Mouse (Mus musculus) left cerebral cortex, adult 9 months (tissue): ENCODE results near the gene Gm13278.
"Not testable (repeated sequence)": the region's sequence is repeated elsewhere in the genome, so short reads cannot be mapped to it uniquely, and the experiment has no call there.

Experiments
- DNase-seq, 2 experiments: peaks; one replicate each; pipeline ENCODE4 v3.0.0; 2022; ENCODE audit warnings: low spot score in 2 of 2

Gene Gm13278

GRCm38 (mm10) chr4:88791250-88791649, at the start of gene Gm13278:
Gene Gm13278, plus strand, starts transcription at chr4:88791550.
- DNase-seq, result not testable (repeated sequence)

- no peak for DNase-seq
Measured at GRCm38 (mm10) chr4:88742771-88743371, 48.5 kb upstream of the Gm13278 start.

- DNase-seq, result no peak
Measured at GRCm38 (mm10) chr4:88744207-88744606, 47.1 kb upstream of the Gm13278 start.

GRCm38 (mm10) chr4:88749926-88750325, 41.4 kb upstream of the Gm13278 start:
- DNase-seq, result no peak

GRCm38 (mm10) chr4:88754818-88755340, 36.5 kb upstream of the Gm13278 start, which contains the start of gene Gm13271:
Gene Gm13271, plus strand, starts transcription at chr4:88754868.
- peak; percentile 72 to 76 for DNase-seq

GRCm38 (mm10) chr4:88756581-88757513, 34.5 kb upstream of the Gm13278 start:
- not testable (repeated sequence) for DNase-seq

GRCm38 (mm10) chr4:88757628-88758031, 33.7 kb upstream of the Gm13278 start:
- DNase-seq, result peak; percentile 87 to 96

- peak in 1 of 2 experiments; percentile 21 for DNase-seq
Measured at GRCm38 (mm10) chr4:88758751-88759150, 32.6 kb upstream of the Gm13278 start.

GRCm38 (mm10) chr4:88759610-88760268, 31.6 kb upstream of the Gm13278 start, which contains the start of gene Gm13283:
Gene Gm13283, plus strand, starts transcription at chr4:88760119.
- DNase-seq, result peak in 1 of 2 experiments; percentile 57

GRCm38 (mm10) chr4:88760431-88760830, 30.9 kb upstream of the Gm13278 start:
- DNase-seq, result peak in 1 of 2 experiments; percentile 59

- DNase-seq, result peak; percentile 64 to 71
Measured at GRCm38 (mm10) chr4:88761776-88762175, 29.6 kb upstream of the Gm13278 start.

GRCm38 (mm10) chr4:88762341-88762740, 29.0 kb upstream of the Gm13278 start:
- not testable (repeated sequence) for DNase-seq

GRCm38 (mm10) chr4:88763384-88764018, 27.8 kb upstream of the Gm13278 start:
- DNase-seq, result peak in 1 of 2 experiments; percentile 26

GRCm38 (mm10) chr4:88773534-88773933, 17.8 kb upstream of the Gm13278 start, which contains the start of gene Gm13290:
Gene Gm13290, plus strand, starts transcription at chr4:88773834.
- DNase-seq, result not testable (repeated sequence)

GRCm38 (mm10) chr4:88776622-88777021, 14.7 kb upstream of the Gm13278 start, which contains the start of gene Gm13289:
Gene Gm13289, plus strand, starts transcription at chr4:88776922.
- not testable (repeated sequence) for DNase-seq

- DNase-seq, result not testable (repeated sequence)
Measured at GRCm38 (mm10) chr4:88779550-88779949, 11.8 kb upstream of the Gm13278 start, which contains the start of gene Gm13272. Gene Gm13272, plus strand, starts transcription at chr4:88779850.

- DNase-seq, result not testable (repeated sequence)
Measured at GRCm38 (mm10) chr4:88780320-88780719, 11.0 kb upstream of the Gm13278 start.

- DNase-seq, result not testable (repeated sequence)
Measured at GRCm38 (mm10) chr4:88781831-88782230, 9.5 kb upstream of the Gm13278 start, which contains the start of gene Ifnz. Gene Ifnz, plus strand, starts transcription at chr4:88782131.

GRCm38 (mm10) chr4:88782335-88782734, 9.0 kb upstream of the Gm13278 start:
- not testable (repeated sequence) for DNase-seq

GRCm38 (mm10) chr4:88785409-88785808, 5.9 kb upstream of the Gm13278 start, which contains the start of gene Gm13276:
Gene Gm13276, plus strand, starts transcription at chr4:88785709.
- not testable (repeated sequence) for DNase-seq

GRCm38 (mm10) chr4:88788402-88788801, 2.9 kb upstream of the Gm13278 start, which contains the start of gene Gm13277:
Gene Gm13277, plus strand, starts transcription at chr4:88788632.
- peak; percentile 22 to 74 for DNase-seq
